Mouse (Mus musculus): ENCODE data around the gene Gm14403.
"Not testable (repeated sequence)": the region's sequence is repeated elsewhere in the genome, so short reads cannot be mapped to it uniquely, and the experiment has no call there.

- not testable (repeated sequence) for TF ChIP-seq EP300 (IDR thresholded peaks at IDR 0.05; ENCODE audit: low read length); CTCF (conservative IDR thresholded peaks at IDR 0.05 in 1 of 2, IDR thresholded peaks at IDR 0.05 in 1 of 2; ENCODE audit: low read depth in 2 of 2, low read length in 2 of 2); USF2 (conservative IDR thresholded peaks at IDR 0.05; ENCODE audit: low read depth, low read length); TCF12 (IDR thresholded peaks at IDR 0.05; ENCODE audit: low read depth, low read length); CHD2 (IDR thresholded peaks at IDR 0.05; ENCODE audit: low read length); ZKSCAN1 (IDR thresholded peaks at IDR 0.05; ENCODE audit: borderline replicate concordance, low read depth, low read length); NRF1 (IDR thresholded peaks at IDR 0.05; ENCODE audit: low read depth, low read length); POLR2A (IDR thresholded peaks at IDR 0.05; ENCODE audit: low read depth, low read length); RCOR1 (conservative IDR thresholded peaks at IDR 0.05; ENCODE audit: low read depth, low read length); E2F4 (IDR thresholded peaks at IDR 0.05; ENCODE audit: insufficient replicate concordance, low read depth, low read length); SMC3 (IDR thresholded peaks at IDR 0.05; ENCODE audit: low read depth, low read length); NELFE (IDR thresholded peaks at IDR 0.05; ENCODE audit: low read depth, low read length); ZMIZ1 (IDR thresholded peaks at IDR 0.05; ENCODE audit: low read depth, low read length)
These were observed 16.0 kb downstream of the Gm14403 start for GRCm38 (mm10) chr2:177513991-177514479.
